Mouse (Mus musculus) ES-CJ7 (cell line): ENCODE measurements at regions not wholly inside any gene's neighbourhood (a gene's known extent, or its start where the extent isn't known, plus 50 kb on each side); places are given as distances from the start of the nearest gene placed in this dataset.

Source experiments
- DNase-seq: peaks from one replicate; pipeline ENCODE4 v3.0.0; 2011; ENCODE audit warnings: low read depth, low spot score

DNA sequence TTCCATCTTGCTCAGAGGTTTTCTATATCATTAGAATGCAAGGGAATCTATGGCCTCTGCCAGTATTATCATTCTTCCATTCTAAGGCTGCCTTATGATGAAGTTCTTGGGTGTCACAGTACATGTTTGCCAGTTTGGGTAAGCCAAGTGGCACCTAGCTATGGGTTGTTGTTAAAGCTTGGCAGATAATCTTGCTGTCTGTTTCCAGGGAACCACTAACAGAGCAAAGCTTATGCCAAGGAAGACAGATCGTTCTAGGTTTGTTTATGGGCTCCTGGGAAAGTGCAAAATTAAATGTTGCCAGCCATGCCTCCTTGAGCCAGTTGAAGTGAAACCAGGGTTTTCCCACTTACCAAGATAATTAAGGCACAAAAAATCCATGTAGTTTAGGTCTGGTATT is 292.9 kb upstream of the Cobl start:
- no peak for DNase-seq

DNA sequence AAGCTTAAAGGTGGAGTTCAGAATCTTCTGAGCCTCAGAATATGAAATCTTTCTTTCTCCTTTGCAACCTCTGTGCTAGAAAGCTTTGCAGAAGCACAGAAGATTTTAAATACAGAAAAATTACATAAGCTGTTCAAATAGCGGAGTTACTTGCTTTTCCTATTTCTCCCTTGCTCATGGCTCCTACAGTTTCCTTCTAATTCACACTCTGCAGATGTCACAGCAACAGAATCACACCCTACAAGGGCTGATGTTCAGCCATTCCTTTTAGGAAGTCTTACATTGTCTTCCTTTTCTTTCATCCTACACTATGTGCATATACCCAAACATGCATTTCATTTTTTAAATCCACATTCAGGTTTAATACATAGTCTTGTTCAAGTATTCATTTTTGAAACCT is 285.3 kb upstream of the Cobl start:
- DNase-seq, result no peak

- no peak for DNase-seq
Observed at GRCm38 (mm10) chr11:12749245-12749644, 284.5 kb upstream of the Cobl start.

GRCm38 (mm10) chr11:12742159-12742523 is 277.4 kb upstream of the Cobl start:
- no peak for DNase-seq

GRCm38 (mm10) chr11:12741418-12742158 is 276.8 kb upstream of the Cobl start:
- DNase-seq, result no peak

DNA sequence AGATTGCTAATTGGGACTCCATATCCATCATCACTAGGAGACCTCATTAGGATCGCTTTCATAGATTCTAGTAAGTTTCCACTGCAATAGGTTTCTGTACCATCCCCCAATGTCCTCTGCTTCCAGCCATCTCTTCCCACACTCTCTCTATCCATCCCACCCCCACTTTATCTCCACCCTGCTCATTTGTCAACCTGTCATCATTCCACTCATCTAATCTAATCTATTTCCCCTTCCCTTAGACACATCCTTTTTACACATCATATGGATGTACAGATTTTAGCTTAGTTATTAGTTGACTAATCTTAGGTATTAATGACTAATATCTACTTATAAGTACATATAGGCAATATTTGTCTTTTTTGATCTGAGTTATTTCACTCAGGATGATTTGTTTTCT is 269.5 kb upstream of the Cobl start:
- DNase-seq, result no peak

- no peak for DNase-seq
Observed at GRCm38 (mm10) chr11:12727293-12727692, 262.5 kb upstream of the Cobl start.

DNA sequence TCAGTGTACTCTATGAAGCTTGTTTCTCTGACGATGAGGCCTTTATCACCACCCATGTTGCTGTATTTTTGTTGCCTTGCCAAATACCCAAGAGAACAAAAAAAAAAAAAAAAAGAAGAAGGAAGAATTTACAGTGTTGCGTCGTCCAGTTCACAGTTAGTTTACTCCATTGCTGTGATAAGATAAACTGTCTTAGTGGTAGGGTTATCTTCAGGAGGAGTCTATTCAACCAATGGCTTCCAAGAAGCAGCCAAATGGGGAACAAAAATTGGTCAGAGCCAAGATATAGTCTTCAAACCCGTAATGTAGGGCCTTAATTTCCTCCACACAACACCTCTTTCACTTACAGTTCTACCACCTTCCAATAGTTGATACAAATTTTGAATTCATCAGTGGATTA is 261.7 kb upstream of the Cobl start:
- DNase-seq, result no peak

DNA sequence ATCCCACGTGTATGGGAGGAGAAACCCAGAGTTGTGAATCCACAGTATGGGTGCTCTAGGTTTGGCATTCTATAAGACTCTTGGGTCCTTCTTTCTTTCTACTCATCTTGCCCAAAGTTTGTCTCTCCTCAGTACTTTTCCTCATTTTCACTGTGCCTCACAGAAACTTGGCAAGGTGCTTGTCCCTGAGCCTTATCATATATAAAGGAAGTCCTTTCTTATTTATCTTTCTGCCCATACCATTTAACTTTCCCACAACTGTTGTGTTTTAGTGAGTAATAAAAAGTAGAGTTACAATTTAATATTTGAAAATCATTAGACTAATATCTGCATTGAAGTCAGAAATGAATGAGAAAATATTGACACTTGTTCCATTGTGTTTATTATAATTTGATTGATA is 257.6 kb upstream of the Cobl start:
- DNase-seq, result no peak

DNA sequence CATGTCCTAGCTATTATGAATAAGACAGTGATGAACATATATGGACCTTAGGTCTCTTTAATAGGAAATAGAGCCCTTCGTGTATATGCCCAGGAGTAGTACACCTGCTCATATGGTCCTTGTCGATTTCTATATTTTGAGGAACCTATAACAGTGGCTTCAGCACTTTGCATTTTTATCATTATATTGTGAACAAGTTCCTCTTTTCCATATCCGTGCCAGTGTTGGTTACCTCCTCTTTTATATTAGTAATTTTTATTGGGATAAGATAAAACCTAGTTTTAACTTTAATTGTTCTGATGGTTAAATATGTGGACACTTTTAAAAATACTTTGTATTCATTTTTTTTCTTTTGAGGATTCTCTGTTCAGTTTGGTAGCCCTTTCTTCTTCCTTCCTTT is 255.4 kb upstream of the Cobl start:
- DNase-seq, result no peak

- no peak for DNase-seq
Observed at GRCm38 (mm10) chr11:12696321-12696720, 231.6 kb upstream of the Cobl start.

DNA sequence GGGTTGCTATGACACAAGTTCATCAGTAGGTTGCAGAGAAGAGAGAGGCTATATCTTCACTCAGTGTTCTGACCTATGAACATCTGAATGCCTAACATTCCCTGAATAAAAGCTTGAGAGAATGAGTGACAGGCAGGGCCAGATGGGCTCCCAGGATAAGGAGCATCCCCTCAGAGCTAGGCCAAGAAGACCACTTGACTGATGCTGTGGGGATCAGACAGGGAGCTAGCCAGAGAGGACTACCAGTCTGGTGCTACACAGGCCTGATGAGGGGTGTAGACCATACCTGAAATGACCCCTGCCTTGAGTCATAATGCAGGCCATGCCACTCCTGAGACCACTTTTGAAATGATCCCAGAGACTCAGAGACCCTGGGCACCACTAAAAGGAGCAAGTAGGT is 228.1 kb upstream of the Cobl start:
- DNase-seq, result no peak

DNA sequence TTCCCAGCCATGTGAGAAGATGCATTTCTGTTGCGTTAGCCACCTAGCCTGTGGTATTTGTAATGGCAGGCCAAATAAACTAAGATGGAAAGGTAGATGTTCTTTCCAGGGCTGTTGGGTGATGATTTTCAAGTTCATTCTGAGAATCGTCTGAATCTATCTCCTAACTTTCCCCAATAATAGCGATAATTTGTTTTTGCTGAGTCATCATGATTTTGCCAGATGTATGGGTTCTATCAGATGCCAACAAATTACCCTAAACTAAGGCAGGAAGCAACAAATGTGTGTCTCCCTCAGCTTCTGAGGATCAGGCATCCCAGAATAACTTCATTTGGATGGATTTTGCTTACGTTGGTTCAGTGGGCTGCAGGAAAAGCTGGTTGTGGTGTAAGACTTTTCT is 222.0 kb upstream of the Cobl start:
- no peak for DNase-seq

- no peak for DNase-seq
Observed at GRCm38 (mm10) chr11:12661824-12662443, 197.2 kb upstream of the Cobl start.

DNA sequence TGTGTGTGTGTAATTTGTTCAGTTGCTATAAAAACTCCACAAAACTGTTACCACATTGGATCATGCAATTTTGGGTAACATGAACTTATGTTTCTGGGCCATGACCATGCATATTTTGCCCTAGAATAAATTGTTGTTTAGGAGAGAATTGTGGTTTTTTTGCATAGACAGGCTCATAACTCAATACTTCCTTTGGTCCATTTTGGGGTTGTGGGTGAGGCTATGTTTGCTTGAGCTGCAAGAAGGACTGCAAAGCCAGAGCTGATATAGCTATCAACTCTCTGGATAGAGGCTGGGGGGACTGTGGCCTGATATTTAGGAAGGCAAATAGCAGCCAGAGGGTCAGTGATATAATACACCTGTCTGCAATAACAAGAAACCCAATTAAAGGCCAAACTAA is 194.1 kb upstream of the Cobl start:
- no peak for DNase-seq

GRCm38 (mm10) chr11:12656450-12656849 is 191.7 kb upstream of the Cobl start:
- DNase-seq, result peak; percentile 59
